Mouse (Mus musculus): ENCODE results near the gene Slc9a8. TPM values are rescaled to one million over a fixed set of nuclear protein-coding genes. Genes with fewer than 3 reads are reported as not detected.

The Slc9a8 gene
- polyA plus RNA-seq, 1 experiment: 19.0 TPM

GRCm38 (mm10) chr2:167512970-167513369 is 91.5 kb downstream of the Slc9a8 start:
- Histone ChIP-seq H3K79me2 (ENCODE audit: control insufficient read depth, insufficient read depth) (peaks cover 32% of the 10 kb centered on the region), H3K36me3 (ENCODE audit: control insufficient read depth, insufficient read depth) (peaks cover 92% of the 10 kb centered on the region), H3K27me3 (ENCODE audit: control insufficient read depth, insufficient read depth, insufficient read length) (no peaks in the 10 kb centered on the region), H3ac (ENCODE audit: control insufficient read depth, insufficient read length, low read depth) (no peak overlapping the region), H3K4me3 (ENCODE audit: insufficient read depth, poor library complexity, severe bottlenecking) (no peak overlapping the region), H3K79me3 (ENCODE audit: low read depth) (peaks cover 16% of the 10 kb centered on the region)
- TF ChIP-seq CEBPB (IDR thresholded peaks at IDR 0.05; ENCODE audit: low read depth) (no peak), MAX (IDR thresholded peaks at IDR 0.05) (no peak), MYOG (IDR thresholded peaks at IDR 0.05; ENCODE audit: control insufficient read depth, extremely low read depth, insufficient read length) (no peak), USF1 (IDR thresholded peaks at IDR 0.05; ENCODE audit: low read depth) (no peak), CTCF (IDR thresholded peaks at IDR 0.05; ENCODE audit: control insufficient read depth, insufficient read depth, insufficient read length) (no peak), MYOD1 (IDR thresholded peaks at IDR 0.05; ENCODE audit: control insufficient read depth, insufficient read length, low read depth) (no peak), FOSL1 (IDR thresholded peaks at IDR 0.05; ENCODE audit: insufficient read depth, low read length, poor library complexity, severe bottlenecking) (no peak)

- TF ChIP-seq FOSL1 (IDR thresholded peaks at IDR 0.05; ENCODE audit: insufficient read depth, low read length, poor library complexity, severe bottlenecking) (no peak), MYOD1 (IDR thresholded peaks at IDR 0.05; ENCODE audit: control insufficient read depth, insufficient read length, low read depth) (no peak), CEBPB (IDR thresholded peaks at IDR 0.05; ENCODE audit: low read depth) (no peak), MYOG (IDR thresholded peaks at IDR 0.05; ENCODE audit: control insufficient read depth, extremely low read depth, insufficient read length) (no peak), CTCF (IDR thresholded peaks at IDR 0.05; ENCODE audit: control insufficient read depth, insufficient read depth, insufficient read length) (no peak), USF1 (IDR thresholded peaks at IDR 0.05; ENCODE audit: low read depth) (no peak), MAX (IDR thresholded peaks at IDR 0.05) (no peak)
- peaks cover 2% of the 10 kb centered on the region for H3K79me3 ChIP-seq (ENCODE audit: low read depth)
- peaks cover 15% of the 10 kb centered on the region for H3K79me2 ChIP-seq (ENCODE audit: control insufficient read depth, insufficient read depth)
- H3K27me3 ChIP-seq (ENCODE audit: control insufficient read depth, insufficient read depth, insufficient read length): no peaks in the 10 kb centered on the region
- H3K36me3 ChIP-seq (ENCODE audit: control insufficient read depth, insufficient read depth): peaks cover 78% of the 10 kb centered on the region
- no peak overlapping the region for H3ac ChIP-seq (ENCODE audit: control insufficient read depth, insufficient read length, low read depth)
- no peak overlapping the region for H3K4me3 ChIP-seq (ENCODE audit: insufficient read depth, poor library complexity, severe bottlenecking)
Observed at GRCm38 (mm10) chr2:167514641-167515040, 93.1 kb downstream of the Slc9a8 start.

GRCm38 (mm10) chr2:167515688-167516087 is 94.2 kb downstream of the Slc9a8 start:
- Histone ChIP-seq H3K27me3 (ENCODE audit: control insufficient read depth, insufficient read depth, insufficient read length) (no peaks in the 10 kb centered on the region), H3K36me3 (ENCODE audit: control insufficient read depth, insufficient read depth) (peaks cover 73% of the 10 kb centered on the region), H3K4me3 (ENCODE audit: insufficient read depth, poor library complexity, severe bottlenecking) (no peak overlapping the region), H3K79me3 (ENCODE audit: low read depth) (no peaks in the 10 kb centered on the region), H3K79me2 (ENCODE audit: control insufficient read depth, insufficient read depth) (peaks cover 8% of the 10 kb centered on the region), H3ac (ENCODE audit: control insufficient read depth, insufficient read length, low read depth) (no peak overlapping the region)
- TF ChIP-seq CEBPB (IDR thresholded peaks at IDR 0.05; ENCODE audit: low read depth) (no peak), MAX (IDR thresholded peaks at IDR 0.05) (no peak), MYOG (IDR thresholded peaks at IDR 0.05; ENCODE audit: control insufficient read depth, extremely low read depth, insufficient read length) (no peak), USF1 (IDR thresholded peaks at IDR 0.05; ENCODE audit: low read depth) (no peak), CTCF (IDR thresholded peaks at IDR 0.05; ENCODE audit: control insufficient read depth, insufficient read depth, insufficient read length) (no peak), MYOD1 (IDR thresholded peaks at IDR 0.05; ENCODE audit: control insufficient read depth, insufficient read length, low read depth) (no peak), FOSL1 (IDR thresholded peaks at IDR 0.05; ENCODE audit: insufficient read depth, low read length, poor library complexity, severe bottlenecking) (no peak)

- no peaks in the 10 kb centered on the region for H3K79me2 ChIP-seq (ENCODE audit: control insufficient read depth, insufficient read depth)
- no peaks in the 10 kb centered on the region for H3K27me3 ChIP-seq (ENCODE audit: control insufficient read depth, insufficient read depth, insufficient read length)
- H3K79me3 ChIP-seq (ENCODE audit: low read depth): no peaks in the 10 kb centered on the region
- peaks cover 34% of the 10 kb centered on the region for H3K36me3 ChIP-seq (ENCODE audit: control insufficient read depth, insufficient read depth)
- H3ac ChIP-seq (ENCODE audit: control insufficient read depth, insufficient read length, low read depth): no peak overlapping the region
- TF ChIP-seq USF1 (IDR thresholded peaks at IDR 0.05; ENCODE audit: low read depth) (no peak), CTCF (IDR thresholded peaks at IDR 0.05; ENCODE audit: control insufficient read depth, insufficient read depth, insufficient read length) (no peak), MYOG (IDR thresholded peaks at IDR 0.05; ENCODE audit: control insufficient read depth, extremely low read depth, insufficient read length) (no peak), CEBPB (IDR thresholded peaks at IDR 0.05; ENCODE audit: low read depth) (no peak), MYOD1 (IDR thresholded peaks at IDR 0.05; ENCODE audit: control insufficient read depth, insufficient read length, low read depth) (no peak)
- no peak overlapping the region for H3K4me3 ChIP-seq (ENCODE audit: insufficient read depth, poor library complexity, severe bottlenecking)
Observed at GRCm38 (mm10) chr2:167519606-167520252, 98.2 kb downstream of the Slc9a8 start.

Other genes starting within 250 kb of the Slc9a8 start
- not detected for gene Kcnb1, start 231.6 kb upstream of the Slc9a8 start, polyA plus RNA-seq (2012; fragmentation: generic; extraction: Trizol)
- 78.8 TPM for gene Ptgis, start 181.1 kb upstream of the Slc9a8 start, polyA plus RNA-seq (2012; fragmentation: generic; extraction: Trizol)
- 56.6 TPM for gene B4galt5, start 72.5 kb upstream of the Slc9a8 start, polyA plus RNA-seq (2012; fragmentation: generic; extraction: Trizol)
- 35.4 TPM for gene Rnf114, start 70.9 kb downstream of the Slc9a8 start, polyA plus RNA-seq (2012; fragmentation: generic; extraction: Trizol)
- gene Spata2, start 71.2 kb downstream of the Slc9a8 start, polyA plus RNA-seq (2012; fragmentation: generic; extraction: Trizol): 10.4 TPM
- 48.1 TPM for gene Snai1, start 116.5 kb downstream of the Slc9a8 start, polyA plus RNA-seq (2012; fragmentation: generic; extraction: Trizol)
- gene Ube2v1, start 210.4 kb downstream of the Slc9a8 start, polyA plus RNA-seq (2012; fragmentation: generic; extraction: Trizol): 237 TPM
- gene Gm20431, start 239.8 kb downstream of the Slc9a8 start, polyA plus RNA-seq (2012; fragmentation: generic; extraction: Trizol): 0.44 TPM